Mouse (Mus musculus): ENCODE measurements around the gene Ift122. TPM values are rescaled to one million over a fixed set of nuclear protein-coding genes. Genes with fewer than 3 reads are reported as not detected.

The Ift122 gene
- polyA plus RNA-seq, 1 experiment, result 1.1 TPM

- no peak for TF ChIP-seq FLI1 (IDR thresholded peaks at IDR 0.05; ENCODE audit: low read length)
- H3K4me1 ChIP-seq, result peaks cover 39% of the 10 kb centered on the region
- peaks cover 14% of the 10 kb centered on the region for H3K9me3 ChIP-seq
- H3K36me3 ChIP-seq (replicated peaks; ENCODE audit: low read length), result peaks cover 42% of the 10 kb centered on the region
- peaks cover 28% of the 10 kb centered on the region for H3K27me3 ChIP-seq (replicated peaks)
- no peak overlapping the region for H3K4me3 ChIP-seq (replicated peaks)
Measured at GRCm38 (mm10) chr6:115954506-115955074, 101.3 kb downstream of the Ift122 start.

- Histone ChIP-seq H3K36me3 (replicated peaks; ENCODE audit: low read length) (peaks cover 48% of the 10 kb centered on the region), H3K9me3 (peaks cover 14% of the 10 kb centered on the region), H3K27me3 (replicated peaks) (peaks cover 25% of the 10 kb centered on the region), H3K4me1 (peaks cover 33% of the 10 kb centered on the region), H3K4me3 (replicated peaks) (no peak overlapping the region)
- TF ChIP-seq FLI1 (IDR thresholded peaks at IDR 0.05; ENCODE audit: low read length) (no peak), GATA1 (IDR thresholded peaks at IDR 0.05; ENCODE audit: borderline replicate concordance, low read length) (no peak)
Measured at GRCm38 (mm10) chr6:115955169-115955568, 101.9 kb downstream of the Ift122 start.

GRCm38 (mm10) chr6:115955664-115956063, 102.4 kb downstream of the Ift122 start:
- H3K27me3 ChIP-seq (replicated peaks), result peaks cover 26% of the 10 kb centered on the region
- H3K4me3 ChIP-seq (replicated peaks), result no peak overlapping the region
- H3K9me3 ChIP-seq, result peaks cover 14% of the 10 kb centered on the region
- H3K36me3 ChIP-seq (replicated peaks; ENCODE audit: low read length), result peaks cover 53% of the 10 kb centered on the region
- no peak for TF ChIP-seq FLI1 (IDR thresholded peaks at IDR 0.05; ENCODE audit: low read length)
- no peak for TF ChIP-seq GATA1 (IDR thresholded peaks at IDR 0.05; ENCODE audit: borderline replicate concordance, low read length)
- peaks cover 28% of the 10 kb centered on the region for H3K4me1 ChIP-seq

- H3K27me3 ChIP-seq (replicated peaks), result peaks cover 31% of the 10 kb centered on the region
- H3K9me3 ChIP-seq, result peaks cover 9% of the 10 kb centered on the region
- TF ChIP-seq FLI1 (IDR thresholded peaks at IDR 0.05; ENCODE audit: low read length), result no peak
- TF ChIP-seq GATA1 (IDR thresholded peaks at IDR 0.05; ENCODE audit: borderline replicate concordance, low read length), result no peak
- peaks cover 60% of the 10 kb centered on the region for H3K36me3 ChIP-seq (replicated peaks; ENCODE audit: low read length)
- H3K4me3 ChIP-seq (replicated peaks), result no peak overlapping the region
- H3K4me1 ChIP-seq, result peaks cover 28% of the 10 kb centered on the region
Measured at GRCm38 (mm10) chr6:115956418-115956921, 103.2 kb downstream of the Ift122 start.

GRCm38 (mm10) chr6:115956922-115957601, 103.8 kb downstream of the Ift122 start:
- Histone ChIP-seq H3K4me3 (replicated peaks) (no peak overlapping the region), H3K4me1 (peaks cover 28% of the 10 kb centered on the region), H3K36me3 (replicated peaks; ENCODE audit: low read length) (peaks cover 66% of the 10 kb centered on the region), H3K27me3 (replicated peaks) (peaks cover 31% of the 10 kb centered on the region), H3K9me3 (peaks cover 4% of the 10 kb centered on the region)
- TF ChIP-seq GATA1 (IDR thresholded peaks at IDR 0.05; ENCODE audit: borderline replicate concordance, low read length) (no peak), FLI1 (IDR thresholded peaks at IDR 0.05; ENCODE audit: low read length) (no peak)

- Histone ChIP-seq H3K4me3 (replicated peaks) (no peak overlapping the region), H3K27me3 (replicated peaks) (peaks cover 28% of the 10 kb centered on the region), H3K4me1 (peaks cover 31% of the 10 kb centered on the region), H3K36me3 (replicated peaks; ENCODE audit: low read length) (peaks cover 72% of the 10 kb centered on the region), H3K9me3 (no peaks in the 10 kb centered on the region)
- TF ChIP-seq GATA1 (IDR thresholded peaks at IDR 0.05; ENCODE audit: borderline replicate concordance, low read length) (no peak), FLI1 (IDR thresholded peaks at IDR 0.05; ENCODE audit: low read length) (no peak)
Measured at GRCm38 (mm10) chr6:115957681-115958080, 104.4 kb downstream of the Ift122 start.

GRCm38 (mm10) chr6:115958445-115958844, 105.2 kb downstream of the Ift122 start:
- H3K36me3 ChIP-seq (replicated peaks; ENCODE audit: low read length), result peaks cover 79% of the 10 kb centered on the region
- no peak for TF ChIP-seq GATA1 (IDR thresholded peaks at IDR 0.05; ENCODE audit: borderline replicate concordance, low read length)
- TF ChIP-seq FLI1 (IDR thresholded peaks at IDR 0.05; ENCODE audit: low read length), result no peak
- H3K27me3 ChIP-seq (replicated peaks), result peaks cover 26% of the 10 kb centered on the region

GRCm38 (mm10) chr6:115959151-115959691, 106.0 kb downstream of the Ift122 start:
- Histone ChIP-seq H3K36me3 (replicated peaks; ENCODE audit: low read length) (peaks cover 87% of the 10 kb centered on the region), H3K4me3 (replicated peaks) (no peak overlapping the region), H3K27me3 (replicated peaks) (peaks cover 31% of the 10 kb centered on the region), H3K9me3 (no peaks in the 10 kb centered on the region), H3K4me1 (peaks cover 26% of the 10 kb centered on the region)
- no peak for TF ChIP-seq FLI1 (IDR thresholded peaks at IDR 0.05; ENCODE audit: low read length)
- TF ChIP-seq GATA1 (IDR thresholded peaks at IDR 0.05; ENCODE audit: borderline replicate concordance, low read length), result no peak

More at GRCm38 (mm10) chr6:115958445-115958844, 105.2 kb downstream of the Ift122 start:
- H3K4me1 ChIP-seq, result peaks cover 31% of the 10 kb centered on the region
- no peaks in the 10 kb centered on the region for H3K9me3 ChIP-seq
- no peak overlapping the region for H3K4me3 ChIP-seq (replicated peaks)

GRCm38 (mm10) chr6:115960322-115960721, 107.1 kb downstream of the Ift122 start:
- TF ChIP-seq FLI1 (IDR thresholded peaks at IDR 0.05; ENCODE audit: low read length), result no peak
- no peak for TF ChIP-seq GATA1 (IDR thresholded peaks at IDR 0.05; ENCODE audit: borderline replicate concordance, low read length)
- Histone ChIP-seq H3K36me3 (replicated peaks; ENCODE audit: low read length) (peaks cover 84% of the 10 kb centered on the region), H3K27me3 (replicated peaks) (peaks cover 29% of the 10 kb centered on the region), H3K9me3 (no peaks in the 10 kb centered on the region), H3K4me1 (peaks cover 20% of the 10 kb centered on the region), H3K4me3 (replicated peaks) (no peak overlapping the region)

- no peak for TF ChIP-seq FLI1 (IDR thresholded peaks at IDR 0.05; ENCODE audit: low read length)
- TF ChIP-seq GATA1 (IDR thresholded peaks at IDR 0.05; ENCODE audit: borderline replicate concordance, low read length), result no peak
- H3K4me3 ChIP-seq (replicated peaks), result no peak overlapping the region
- peaks cover 30% of the 10 kb centered on the region for H3K27me3 ChIP-seq (replicated peaks)
- peaks cover 83% of the 10 kb centered on the region for H3K36me3 ChIP-seq (replicated peaks; ENCODE audit: low read length)
- H3K9me3 ChIP-seq, result no peaks in the 10 kb centered on the region
- H3K4me1 ChIP-seq, result peaks cover 28% of the 10 kb centered on the region
Measured at GRCm38 (mm10) chr6:115961743-115962142, 108.5 kb downstream of the Ift122 start.
